Mouse (Mus musculus): Measurements from ENCODE around the gene Elp5. TPM values are rescaled to one million over a fixed set of nuclear protein-coding genes. Genes with fewer than 3 reads are reported as not detected.

Gene Elp5
- total RNA-seq, 2 experiments from 2014 or later: 65.5 to 70.9 TPM

GRCm38 (mm10) chr11:69992932-69993331 lies 10.6 kb upstream of the Elp5 start:
- DNase-seq (ENCODE audit: low spot score in 2 of 2): no peak

DNA sequence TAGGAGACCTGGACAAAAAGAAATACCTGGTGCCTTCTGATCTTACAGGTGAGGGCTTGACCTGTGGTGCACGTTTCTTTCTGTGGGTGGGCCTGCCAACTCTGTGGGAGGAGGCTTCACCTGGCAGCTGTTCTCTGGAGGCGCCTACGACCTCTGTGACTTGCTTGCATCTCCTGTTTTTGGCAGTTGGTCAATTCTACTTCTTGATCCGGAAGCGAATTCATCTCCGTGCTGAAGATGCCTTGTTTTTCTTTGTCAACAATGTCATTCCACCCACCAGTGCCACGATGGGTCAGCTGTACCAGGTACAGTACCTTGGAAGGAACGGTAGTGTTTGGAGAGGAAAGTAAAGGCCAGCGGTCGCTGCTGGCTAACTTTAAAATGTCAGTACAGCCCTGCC lies 10.1 kb upstream of the Elp5 start:
- no peak for DNase-seq (ENCODE audit: low spot score in 2 of 2)

- DNase-seq (ENCODE audit: low spot score in 2 of 2): no peak
These were observed 9.4 kb upstream of the Elp5 start for GRCm38 (mm10) chr11:69991711-69992110.

DNA sequence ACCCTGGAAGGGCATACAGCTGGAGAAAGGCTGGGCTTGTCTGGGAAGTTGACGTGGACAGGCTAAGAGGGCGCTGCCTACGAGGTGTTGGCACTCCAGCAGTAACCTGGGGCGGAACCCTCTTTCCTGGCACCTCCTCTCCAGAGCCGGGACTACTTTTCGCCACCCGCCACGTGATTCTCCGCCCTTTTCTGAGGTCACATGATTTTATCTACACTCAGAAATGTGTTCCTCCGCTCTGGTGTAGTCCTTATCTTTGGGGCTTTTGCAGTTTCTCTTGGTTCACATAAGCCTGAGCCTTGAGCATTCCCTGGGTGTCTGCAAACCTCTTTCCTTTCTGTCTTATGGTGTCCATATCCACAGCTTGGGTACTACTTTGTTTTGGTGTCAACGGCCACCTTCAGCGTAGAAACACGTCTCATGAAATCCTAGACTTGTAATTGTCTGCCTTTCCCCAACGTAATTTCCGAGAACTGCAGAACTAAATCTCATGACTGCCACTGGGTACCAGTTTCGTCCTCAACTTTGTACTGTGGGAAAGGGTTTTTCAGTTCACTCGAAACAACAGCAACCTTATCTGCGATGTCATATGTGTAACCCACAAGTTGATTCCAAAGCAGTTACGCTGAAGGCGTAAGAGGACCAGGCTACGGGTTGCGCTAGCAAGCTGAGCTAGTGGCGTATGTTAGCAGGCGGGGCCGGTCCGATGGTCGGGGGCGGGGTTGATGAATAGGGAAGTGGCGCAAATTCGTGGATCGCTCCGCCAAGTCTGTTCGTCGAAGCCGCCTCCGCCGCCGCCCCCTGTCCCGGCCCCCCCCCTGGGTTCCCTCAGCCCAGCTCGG lies 8.8 kb upstream of the Elp5 start, which contains the start of gene Gabarap:
Gabarap (plus strand) TSS at position 294 of the 842 bp plus-strand sequence.
- DNase-seq (ENCODE audit: low spot score in 2 of 2): peak; percentile 85 to 95

- no peak for DNase-seq (ENCODE audit: low spot score in 2 of 2)
These were observed 7.6 kb upstream of the Elp5 start for GRCm38 (mm10) chr11:69989949-69990348.

DNA sequence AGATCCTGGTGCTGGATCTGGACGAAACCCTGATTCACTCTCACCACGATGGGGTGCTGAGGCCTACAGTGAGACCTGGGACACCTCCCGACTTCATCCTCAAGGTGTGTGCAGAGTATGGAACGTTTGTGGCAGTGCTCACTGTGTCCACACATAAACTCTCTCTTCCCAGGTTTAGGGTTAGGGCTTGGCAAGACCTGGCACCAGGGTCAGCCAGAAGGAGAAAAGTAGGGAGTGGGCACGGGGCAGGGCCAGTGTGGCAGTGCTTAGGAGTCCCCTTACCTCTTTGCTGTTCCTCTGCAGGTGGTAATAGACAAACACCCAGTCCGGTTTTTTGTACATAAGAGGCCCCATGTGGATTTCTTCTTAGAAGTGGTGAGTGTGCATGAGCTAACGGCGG lies 2.1 kb upstream of the Elp5 start:
- no peak for DNase-seq (ENCODE audit: low spot score in 2 of 2)

DNA sequence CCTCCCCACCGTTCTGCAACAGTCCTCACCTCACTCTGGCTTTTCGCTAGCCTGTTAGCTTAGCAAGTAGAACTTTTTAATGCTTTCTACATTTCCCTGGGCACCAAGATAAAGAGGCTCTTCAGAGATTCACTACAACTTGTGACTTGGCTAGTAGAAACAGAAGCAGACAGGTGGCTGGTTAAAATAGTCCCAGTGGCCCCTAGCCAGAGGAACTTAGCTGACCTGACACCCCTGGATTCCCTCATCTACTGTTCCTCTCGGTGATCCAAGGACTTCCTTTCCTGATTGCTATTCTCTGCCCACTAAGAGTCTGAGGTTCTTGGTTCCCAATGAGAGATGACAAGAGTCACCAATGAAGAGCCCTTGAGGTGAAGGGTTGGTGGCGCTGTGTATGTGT lies 1.1 kb upstream of the Elp5 start:
- no peak for DNase-seq (ENCODE audit: low spot score in 2 of 2)

- DNase-seq (ENCODE audit: low spot score in 2 of 2): no peak
These were observed 560 bp upstream of the Elp5 start for GRCm38 (mm10) chr11:69982877-69983276.

- no peak for DNase-seq (ENCODE audit: low spot score in 2 of 2)
These were observed 1.1 kb downstream of the Elp5 start, which contains the start of gene Ctdnep1 for GRCm38 (mm10) chr11:69981141-69981762. Gene Ctdnep1, plus strand, starts transcription at chr11:69981156.

DNA sequence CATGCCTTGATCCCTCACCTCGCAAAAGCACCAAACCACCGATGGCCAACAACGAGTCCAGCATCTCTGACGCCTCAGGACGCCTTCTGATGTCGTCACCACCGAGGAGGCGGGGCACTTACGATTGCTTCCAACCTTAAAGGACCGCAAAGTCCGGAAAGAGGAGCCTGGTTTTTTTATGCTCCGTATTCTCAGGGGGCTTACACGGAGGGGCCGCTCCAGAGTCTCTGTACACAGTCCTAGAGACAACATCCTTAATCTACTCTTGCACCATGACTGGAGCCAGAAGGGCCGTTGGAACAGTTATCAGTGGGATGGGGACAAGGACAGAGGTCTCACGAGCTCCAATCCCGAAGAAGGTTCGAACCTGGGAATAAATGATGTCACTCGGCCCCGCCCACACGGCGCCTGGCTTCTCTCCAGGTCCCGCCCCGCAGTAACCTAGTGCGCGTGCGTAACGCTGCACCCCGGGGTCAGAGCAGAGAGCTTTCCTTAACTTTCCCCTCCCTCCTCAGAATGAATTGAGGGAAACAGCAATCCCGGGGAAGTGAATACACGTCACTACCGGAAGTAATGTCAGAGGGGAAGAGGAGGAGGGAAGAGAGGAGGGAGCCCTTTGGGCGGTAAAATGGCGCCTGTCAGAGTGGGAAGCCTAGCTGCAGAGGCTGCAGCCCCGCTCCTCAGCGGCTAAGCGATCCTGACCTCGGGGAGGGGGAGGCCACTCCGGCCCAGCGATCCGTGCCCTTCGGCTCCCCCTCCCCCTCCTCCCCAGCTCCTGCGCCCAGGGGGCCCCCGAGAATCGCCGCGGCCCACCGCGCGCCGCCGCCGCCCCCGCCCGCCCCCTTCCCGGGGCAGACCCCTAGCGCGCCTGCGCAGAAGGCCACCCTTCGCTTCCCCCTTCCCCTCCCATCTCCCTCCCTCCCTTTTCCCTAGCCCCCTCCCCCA lies 1.8 kb downstream of the Elp5 start:
- DNase-seq (ENCODE audit: low spot score in 2 of 2): peak; percentile 93 to 96

DNA sequence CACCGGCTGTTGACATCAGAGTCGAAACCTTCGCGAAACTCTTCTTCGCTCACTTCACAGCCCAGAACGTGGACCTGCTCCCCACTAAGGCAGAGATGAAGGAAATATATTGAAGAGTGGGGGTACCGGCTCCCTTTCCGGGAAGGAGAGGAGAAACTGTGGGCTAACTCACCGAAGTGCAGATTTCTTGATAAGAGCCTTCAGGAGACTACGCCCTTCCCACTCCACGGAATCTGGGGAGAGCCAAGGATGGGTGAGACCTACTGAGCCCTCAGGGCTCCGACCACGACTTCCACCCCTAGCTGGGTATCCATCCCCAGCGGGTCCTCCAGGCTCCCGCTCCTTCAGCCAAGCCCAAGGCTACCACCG lies 2.5 kb downstream of the Elp5 start:
- DNase-seq (ENCODE audit: low spot score in 2 of 2): no peak

DNA sequence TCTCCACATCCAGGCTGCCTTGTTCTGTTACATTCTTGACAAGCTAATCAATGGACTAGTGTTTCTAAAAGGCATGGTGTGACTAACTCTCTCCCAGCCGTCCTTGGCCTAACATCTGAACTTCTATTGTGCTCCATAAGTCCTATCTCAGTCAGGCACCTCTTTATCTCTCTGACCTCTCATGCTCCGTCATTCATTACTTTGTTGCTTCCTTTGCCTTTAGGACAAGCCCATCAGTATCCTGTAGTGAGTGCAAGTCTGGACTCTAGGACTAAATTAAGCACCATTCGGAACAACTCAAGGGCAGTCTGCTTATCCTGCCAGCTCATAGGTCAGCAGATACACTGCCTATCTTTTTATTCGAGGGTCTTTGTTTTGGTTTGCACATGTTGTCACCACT lies 6.0 kb downstream of the Elp5 start:
- DNase-seq (ENCODE audit: low spot score in 2 of 2): no peak

DNA sequence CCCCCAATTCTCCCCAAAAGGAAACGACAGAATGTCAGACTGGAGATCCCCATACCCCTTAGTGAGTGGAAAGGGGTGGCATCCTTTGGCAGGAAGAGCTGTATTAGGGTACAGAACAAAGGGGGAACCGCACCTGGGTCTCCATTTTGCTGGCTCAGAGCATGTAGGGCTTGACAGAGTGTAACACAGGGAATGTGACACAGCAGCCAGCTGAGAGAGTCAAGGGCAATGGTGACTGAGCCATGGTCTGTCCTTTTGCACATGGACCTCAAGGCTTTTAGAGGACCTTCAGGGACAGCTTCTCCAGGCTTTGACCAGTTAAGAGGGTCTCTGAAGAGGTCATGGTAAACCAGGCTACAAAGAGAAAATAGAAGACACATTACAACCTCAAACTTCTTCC lies 7.4 kb downstream of the Elp5 start:
- no peak for DNase-seq (ENCODE audit: low spot score in 2 of 2)

DNA sequence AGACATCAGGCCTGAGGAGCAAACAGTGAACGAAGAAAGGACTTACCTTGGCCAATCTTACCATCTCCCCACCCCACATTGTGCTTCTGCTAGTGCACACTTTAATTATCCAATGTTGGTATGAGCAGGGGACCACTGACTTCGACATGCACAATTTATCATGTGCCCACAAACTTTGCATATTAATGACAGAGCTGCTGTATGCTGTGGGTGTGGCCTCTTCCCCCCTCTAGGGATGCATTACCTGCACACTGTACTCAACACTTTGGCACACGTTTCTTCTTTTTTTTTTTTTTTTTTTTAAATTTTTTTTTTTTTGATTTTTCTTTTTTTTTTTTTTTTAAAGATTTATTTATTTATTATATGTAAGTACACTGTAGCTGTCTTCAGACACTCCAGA lies 11.5 kb downstream of the Elp5 start:
- DNase-seq (ENCODE audit: low spot score in 2 of 2): no peak

DNA sequence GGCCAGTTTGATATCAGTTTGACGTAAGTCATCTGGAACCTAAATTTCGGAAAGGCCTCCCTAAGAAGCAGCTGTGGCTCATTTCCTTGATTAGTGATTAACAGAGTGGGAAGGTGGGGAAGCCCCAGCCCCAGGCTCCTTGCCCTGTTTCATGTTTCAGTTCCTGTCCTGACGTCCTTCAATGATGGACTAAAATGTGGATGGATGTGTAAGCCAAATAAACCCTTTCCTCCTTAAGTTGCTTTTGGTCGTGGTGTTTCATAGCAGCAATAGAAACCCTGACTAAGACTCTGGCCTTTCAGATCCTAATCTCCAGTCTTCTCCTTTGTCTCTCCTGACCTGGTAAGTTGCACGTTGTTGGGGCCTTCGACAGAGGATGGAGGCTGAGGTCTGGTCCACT lies 12.1 kb downstream of the Elp5 start:
- DNase-seq (ENCODE audit: low spot score in 2 of 2): no peak

DNA sequence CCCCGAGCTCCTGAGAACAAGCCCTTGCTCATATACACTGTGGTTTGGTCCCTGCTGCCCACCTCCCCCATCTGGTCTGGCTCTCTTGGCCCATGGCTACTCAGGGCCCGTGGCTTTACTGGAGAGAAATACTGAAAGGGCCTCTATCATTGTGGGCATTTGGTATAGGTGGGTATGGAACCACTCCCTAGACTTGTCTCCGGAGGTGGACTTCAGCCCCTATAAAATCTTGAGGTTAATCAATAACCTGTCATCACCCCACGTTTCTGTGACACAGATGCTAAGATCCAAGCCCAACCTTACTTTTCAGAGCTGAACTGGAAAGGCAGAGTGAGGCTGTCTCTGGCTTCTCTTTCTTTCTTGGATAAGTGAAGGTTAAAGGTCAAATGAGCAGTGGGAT lies 13.5 kb downstream of the Elp5 start:
- DNase-seq (ENCODE audit: low spot score in 2 of 2): no peak

- no peak for DNase-seq (ENCODE audit: low spot score in 2 of 2)
These were observed 15.3 kb downstream of the Elp5 start for GRCm38 (mm10) chr11:69966860-69967517.

DNA sequence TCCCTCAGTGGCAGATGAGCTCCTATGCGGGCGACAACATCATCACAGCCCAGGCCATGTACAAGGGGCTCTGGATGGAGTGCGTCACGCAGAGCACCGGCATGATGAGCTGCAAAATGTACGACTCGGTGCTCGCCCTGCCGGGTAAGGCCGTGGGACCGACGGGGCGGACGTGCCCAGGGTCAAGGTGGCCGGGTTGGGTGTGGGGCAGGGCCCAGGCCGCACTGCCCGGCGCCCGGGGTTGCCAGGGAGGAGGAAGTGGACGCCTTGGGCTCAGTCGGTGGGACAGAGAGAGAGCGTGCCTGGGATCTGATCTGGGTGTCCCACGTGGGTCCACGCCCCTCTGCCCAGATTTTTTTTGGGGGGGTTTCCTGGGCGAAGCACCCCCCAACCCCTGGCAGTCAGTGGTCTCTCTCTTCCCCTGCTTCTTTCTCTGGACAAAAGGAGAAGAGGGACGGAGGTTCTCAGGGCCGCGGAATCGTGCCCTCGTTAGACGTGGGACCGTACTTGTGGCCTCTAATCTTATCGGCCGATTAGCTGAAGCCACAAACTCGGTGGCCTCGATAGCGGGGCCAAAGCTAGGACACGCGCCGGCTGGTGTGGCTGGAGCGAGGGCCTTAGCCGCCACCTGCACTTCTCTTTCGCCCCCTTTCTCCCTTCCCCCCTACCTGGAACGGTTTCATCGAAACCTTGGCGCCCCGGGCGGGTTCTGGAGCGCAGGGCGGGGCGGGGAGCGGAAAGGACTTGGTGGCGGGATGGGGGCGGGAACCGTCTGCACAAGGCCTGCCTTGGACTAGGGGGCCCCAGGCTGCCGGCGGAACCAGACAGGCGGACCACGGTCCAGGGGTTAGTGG lies 16.1 kb downstream of the Elp5 start:
- no peak for DNase-seq (ENCODE audit: low spot score in 2 of 2)

DNA sequence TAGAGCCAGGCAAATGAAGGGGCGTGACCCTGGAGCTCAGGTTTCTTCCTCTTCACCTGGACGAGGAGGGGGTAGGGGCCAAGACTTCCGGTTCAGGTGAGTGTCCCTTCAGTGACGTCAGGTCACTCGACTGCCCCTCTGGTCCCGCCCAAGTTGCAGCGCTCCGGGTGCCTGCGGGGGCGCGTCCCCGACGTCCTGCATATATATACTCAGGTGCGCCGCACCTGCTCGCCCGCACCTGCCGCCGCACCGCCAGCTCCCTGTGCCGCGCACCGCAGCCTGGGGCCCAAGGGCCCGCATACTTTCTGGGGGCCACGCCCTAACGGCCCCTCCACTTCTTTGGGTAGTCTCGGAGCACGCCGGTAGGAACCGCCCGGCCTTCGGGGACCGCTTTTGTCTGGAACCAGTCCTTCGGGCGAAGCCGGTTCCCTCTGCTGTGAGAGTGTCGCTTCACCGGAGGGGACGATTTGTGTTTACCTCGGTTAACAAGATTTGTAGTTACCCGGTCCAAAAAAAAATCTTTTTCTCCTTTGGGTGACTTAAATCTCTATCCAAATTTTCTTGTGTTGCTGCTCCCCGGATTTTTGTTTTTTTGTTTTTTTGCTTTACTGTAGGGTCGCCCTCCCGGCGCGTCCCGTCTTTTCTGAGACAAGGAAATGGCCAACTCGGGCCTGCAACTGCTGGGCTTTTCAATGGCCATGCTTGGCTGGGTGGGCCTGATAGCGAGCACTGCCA lies 16.9 kb downstream of the Elp5 start:
- DNase-seq (ENCODE audit: low spot score in 2 of 2): no peak

Measured in adrenal gland, postnatal 4 days (tissue).